Comparison of ENCODE assay signal across 23 mouse cellular contexts in genomic region chr19:43708206-43708605, GRCm38 (mm10).
"Had no signal": no experiment of that assay in that cellular context is flagged by ENCODE, and none has a peak within 500 bp of the region (broad histone marks: within the 10 kb centered on the region; RNA-seq: fewer than 3 reads in every experiment).

No protein-coding gene starts in this region.

- DNase-seq: gastrocnemius, adult 2 months; gastrocnemius, postnatal 10 days; gastrocnemius, postnatal 25 days; heart, adult 18-20 months; heart, postnatal 10 days; heart, postnatal 4 days; kidney, adult 18-20 months; kidney, adult 8-10 months; kidney, postnatal 10 days; kidney, postnatal 4 days had no signal

- H3K27ac ChIP-seq: gastrocnemius, adult 2 months; heart, embryonic 10.5 days; hindbrain, embryonic 10.5 days; hindbrain, embryonic 12.5 days; hindbrain, embryonic 14.5 days; intestine, embryonic 15.5 days; layer of hippocampus, adult 2 months; left cerebral cortex, adult 2 months; limb, embryonic 10.5 days had no signal

- H3K4me2 ChIP-seq: heart, embryonic 12.5 days; hindbrain, embryonic 12.5 days; hindbrain, embryonic 14.5 days; intestine, embryonic 15.5 days; limb, embryonic 12.5 days had no signal

- H3K9ac ChIP-seq: heart, embryonic 12.5 days; hindbrain, embryonic 12.5 days; hindbrain, embryonic 14.5 days; intestine, embryonic 15.5 days; limb, embryonic 12.5 days had no signal

- H3K4me3 ChIP-seq: gastrocnemius, adult 2 months; heart, embryonic 10.5 days; heart, embryonic 12.5 days; hindbrain, embryonic 10.5 days; hindbrain, embryonic 12.5 days; intestine, embryonic 15.5 days; layer of hippocampus, adult 2 months; left cerebral cortex, adult 2 months; limb, embryonic 10.5 days; limb, embryonic 12.5 days had no signal

- H3K27me3 ChIP-seq: hindbrain, embryonic 12.5 days; intestine, embryonic 15.5 days; limb, embryonic 12.5 days had no signal

- H3K4me1 ChIP-seq: heart, embryonic 10.5 days; heart, embryonic 12.5 days; hindbrain, embryonic 10.5 days; hindbrain, embryonic 12.5 days; limb, embryonic 10.5 days had no signal

- H3K9me3 ChIP-seq: heart, embryonic 10.5 days; heart, embryonic 12.5 days; hindbrain, embryonic 10.5 days; hindbrain, embryonic 12.5 days; intestine, embryonic 15.5 days; limb, embryonic 10.5 days; limb, embryonic 12.5 days had no signal

- ATAC-seq: hindbrain, embryonic 16.5 days; inflammation-experienced regulatory T-cells, adult 6 months; intestine, embryonic 15.5 days; intestine, postnatal 0 days had no signal
